21 mouse cellular contexts compared by ENCODE assay signal in the genomic region with DNA sequence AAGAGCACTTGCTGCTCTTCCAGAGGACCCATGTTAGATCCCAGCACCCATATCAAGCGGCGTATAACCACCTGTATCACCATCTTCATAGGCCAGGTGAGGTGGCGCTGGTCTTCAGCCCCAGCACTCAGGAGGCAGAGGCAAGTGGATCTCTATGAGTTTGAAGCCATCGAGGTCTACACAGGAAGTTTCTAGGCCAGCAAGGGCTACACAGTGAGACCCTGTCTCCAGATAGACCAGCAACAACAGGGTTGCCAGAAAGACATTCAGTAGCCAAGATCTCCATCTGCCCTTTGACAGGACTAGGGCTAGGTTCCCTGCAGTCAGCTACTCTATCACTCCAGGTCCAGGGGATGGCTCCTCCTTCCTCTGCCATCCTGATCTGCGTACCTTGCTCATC.
"Had no signal": no experiment of that assay in that cellular context is flagged by ENCODE, and none has a peak within 500 bp of the region (broad histone marks: within the 10 kb centered on the region; RNA-seq: fewer than 3 reads in every experiment).

No protein-coding gene starts in this region.

- H3K27me3 ChIP-seq: hindbrain, embryonic 15.5 days; kidney, embryonic 15.5 days; limb, embryonic 13.5 days; limb, embryonic 15.5 days; liver, embryonic 12.5 days had no signal

- H3K4me3 ChIP-seq: heart, embryonic 12.5 days had no signal

- H3K4me1 ChIP-seq: heart, embryonic 10.5 days; heart, embryonic 12.5 days; hindbrain, embryonic 13.5 days; limb, embryonic 13.5 days; limb, embryonic 15.5 days had no signal

- H3K27ac ChIP-seq: heart, embryonic 10.5 days; hindbrain, embryonic 13.5 days; hindbrain, embryonic 15.5 days; hindbrain, postnatal 0 days; kidney, embryonic 15.5 days; kidney, postnatal 0 days; limb, embryonic 13.5 days; limb, embryonic 15.5 days; liver, embryonic 12.5 days had no signal

- H3K36me3 ChIP-seq: heart, embryonic 10.5 days; heart, embryonic 12.5 days; hindbrain, embryonic 13.5 days; hindbrain, embryonic 15.5 days; kidney, embryonic 15.5 days; limb, embryonic 13.5 days; limb, embryonic 15.5 days; liver, embryonic 12.5 days had no signal

- DNase-seq: gastrocnemius, postnatal 14 days; gastrocnemius, postnatal 36 days; heart, adult 18-20 months; heart, postnatal 10 days; heart, postnatal 36 days; kidney, adult 11 months; kidney, adult 2 months; kidney, adult 9 months; kidney, postnatal 14 days; kidney, postnatal 36 days; left cerebral cortex, postnatal 4 days had no signal
